ENCODE assay signal across 8 mouse cellular contexts in genomic region chr12:40223082-40223619, GRCm38 (mm10). TPM values are rescaled to one million over a fixed set of nuclear protein-coding genes. Genes with fewer than 3 reads are reported as not detected.
DNase-seq lines count a peak whose midpoint lies in the region; ATAC-seq and TF ChIP-seq lines count a peak whose summit lies in the region.

No protein-coding gene starts in this region.

- H3K9me3 ChIP-seq in embryonic facial prominence, embryonic 15.5 days (replicated peaks): no peaks in the 10 kb centered on the region
- no peaks in the 10 kb centered on the region for H3K9me3 ChIP-seq in kidney, embryonic 14.5 days (ENCODE audit: control insufficient read depth, low read length)
- no peaks in the 10 kb centered on the region for H3K9me3 ChIP-seq in limb, embryonic 15.5 days

- TF ChIP-seq POLR2A in bone marrow, adult 2 months (IDR thresholded peaks at IDR 0.05; ENCODE audit: borderline replicate concordance, control insufficient read depth, low read depth, low read length): peak; percentile 98

- no peak for TF ChIP-seq CTCF in bone marrow, adult 2 months (IDR thresholded peaks at IDR 0.05; ENCODE audit: control insufficient read depth, insufficient read depth, low read length)

- DNase-seq in 416B (ENCODE audit: low read depth): peak; percentile 99
- peak; percentile 99 for DNase-seq in heart, adult 9 months (ENCODE audit: low spot score in 2 of 2)
- peak; percentile 99 for DNase-seq in monocyte, adult 2 months (ENCODE audit: low read depth in 1 of 2, low spot score in 2 of 2)
- peak; percentile 98 for DNase-seq in spleen, postnatal 36 days (ENCODE audit: low spot score in 2 of 2)

- peak; percentile 99 for ATAC-seq in embryonic facial prominence, embryonic 15.5 days (ENCODE audit: insufficient number of reproducible peaks, low FRiP score, low TSS enrichment, low read depth)
- ATAC-seq in kidney, embryonic 14.5 days (ENCODE audit: low FRiP score, low TSS enrichment): peak; percentile 99
- ATAC-seq in limb, embryonic 15.5 days (ENCODE audit: insufficient number of reproducible peaks, low FRiP score, low TSS enrichment, low read depth): peak; percentile 99

- H3K9ac ChIP-seq in embryonic facial prominence, embryonic 15.5 days: peak overlapping the region; percentile 92
- peak overlapping the region; percentile 95 for H3K9ac ChIP-seq in kidney, embryonic 14.5 days (ENCODE audit: low read depth, low read length)
- peak overlapping the region; percentile 82 for H3K9ac ChIP-seq in limb, embryonic 15.5 days

- no peaks in the 10 kb centered on the region for H3K27me3 ChIP-seq in embryonic facial prominence, embryonic 15.5 days
- no peaks in the 10 kb centered on the region for H3K27me3 ChIP-seq in kidney, embryonic 14.5 days (ENCODE audit: control insufficient read depth, insufficient read depth, low read length)
- no peaks in the 10 kb centered on the region for H3K27me3 ChIP-seq in limb, embryonic 15.5 days

- peak overlapping the region; percentile 98 for H3K4me3 ChIP-seq in bone marrow, adult 2 months (replicated peaks; ENCODE audit: control insufficient read depth, low read depth, low read length)
- H3K4me3 ChIP-seq in embryonic facial prominence, embryonic 15.5 days (replicated peaks): peak overlapping the region; percentile 85
- H3K4me3 ChIP-seq in kidney, embryonic 14.5 days (ENCODE audit: low read length): peak overlapping the region; percentile 93
- H3K4me3 ChIP-seq in limb, embryonic 15.5 days: peak overlapping the region; percentile 95

- H3K27ac ChIP-seq in bone marrow, adult 2 months (ENCODE audit: control insufficient read depth, insufficient read depth, low read depth, low read length, poor library complexity): peak overlapping the region; percentile 90
- peak overlapping the region; percentile 97 for H3K27ac ChIP-seq in embryonic facial prominence, embryonic 15.5 days (replicated peaks)
- H3K27ac ChIP-seq in kidney, embryonic 14.5 days (ENCODE audit: low read depth, low read length): peak overlapping the region; percentile 97
- peak overlapping the region; percentile 96 for H3K27ac ChIP-seq in limb, embryonic 15.5 days

- peaks cover 3% of the 10 kb centered on the region; the same call in 1 of the 2 replicates for H3K4me1 ChIP-seq in bone marrow, adult 2 months (ENCODE audit: control insufficient read depth, insufficient read depth, low read length)
- peaks cover 21% of the 10 kb centered on the region for H3K4me1 ChIP-seq in embryonic facial prominence, embryonic 15.5 days
- peaks cover 15% of the 10 kb centered on the region for H3K4me1 ChIP-seq in kidney, embryonic 14.5 days (ENCODE audit: control insufficient read depth, insufficient read depth, low read length)
- H3K4me1 ChIP-seq in limb, embryonic 15.5 days: peaks cover 6% of the 10 kb centered on the region

- no peaks in the 10 kb centered on the region for H3K36me3 ChIP-seq in embryonic facial prominence, embryonic 15.5 days
- peaks cover under 1% of the 10 kb centered on the region; the same call in 1 of the 2 replicates for H3K36me3 ChIP-seq in kidney, embryonic 14.5 days (ENCODE audit: control insufficient read depth, insufficient read depth, low read length)
- H3K36me3 ChIP-seq in limb, embryonic 15.5 days: no peaks in the 10 kb centered on the region

- 0% methylated on average over 46 of the region's 47 CpGs for WGBS in bone marrow, adult 2 months
- under 1% methylated on average over 47 of the region's 47 CpGs for WGBS in embryonic facial prominence, embryonic 15.5 days
- under 1% methylated on average over 47 of the region's 47 CpGs for WGBS in kidney, embryonic 14.5 days
- under 1% methylated on average over 47 of the region's 47 CpGs for WGBS in limb, embryonic 15.5 days

- peak overlapping the region; percentile 66 for H3K4me2 ChIP-seq in embryonic facial prominence, embryonic 15.5 days (replicated peaks)
- peak overlapping the region; percentile 68 for H3K4me2 ChIP-seq in kidney, embryonic 14.5 days (replicated peaks; ENCODE audit: low read depth, low read length)
- peak overlapping the region; percentile 62 for H3K4me2 ChIP-seq in limb, embryonic 15.5 days

RNA-seq across cellular contexts. Expression of gene Lsmem1, which starts 23.9 kb away (rescaled TPM):
- 1.4 and 2.2 TPM in 2 replicates for polyA plus RNA-seq in bone marrow, adult 2 months (2011; ENCODE audit: insufficient read depth, insufficient read length, low replicate concordance, missing spikeins)
- polyA plus RNA-seq in embryonic facial prominence, embryonic 15.5 days (2015; fragmentation: Nextera tagmentation; extraction: Ambion mirVana): 1.4 and 1.9 TPM in 2 replicates
- polyA plus RNA-seq in kidney, embryonic 14.5 days (2014; fragmentation: Nextera tagmentation; extraction: Ambion mirVana): not detected in 2 replicates
- 1.2 and 3.9 TPM in 2 replicates for polyA plus RNA-seq in limb, embryonic 15.5 days (2015; fragmentation: Nextera tagmentation; extraction: Ambion mirVana)

RNA-seq across cellular contexts. Expression of gene Ifrd1, which starts 25.2 kb away (rescaled TPM):
- 47.2 and 86.5 TPM in 2 replicates for polyA plus RNA-seq in bone marrow, adult 2 months (2011; ENCODE audit: insufficient read depth, insufficient read length, low replicate concordance, missing spikeins)
- polyA plus RNA-seq in embryonic facial prominence, embryonic 15.5 days (2015; fragmentation: Nextera tagmentation; extraction: Ambion mirVana): 104 and 108 TPM in 2 replicates
- polyA plus RNA-seq in kidney, embryonic 14.5 days (2014; fragmentation: Nextera tagmentation; extraction: Ambion mirVana): 128 and 131 TPM in 2 replicates
- 98.2 and 105 TPM in 2 replicates for polyA plus RNA-seq in limb, embryonic 15.5 days (2015; fragmentation: Nextera tagmentation; extraction: Ambion mirVana)

Comparison
In these comparisons a context has a peak if more than half of its experiments do, and no peak if none do; other contexts are left out.
1. Peak in every context shown above with its lines: DNase-seq, ATAC-seq, H3K4me3 ChIP-seq and H3K27ac ChIP-seq.